Mouse (Mus musculus): Measurements from ENCODE around the gene Ralgapb.

- TF ChIP-seq MAX (IDR thresholded peaks at IDR 0.05) = no peak
- TF ChIP-seq CTCF (IDR thresholded peaks at IDR 0.05; ENCODE audit: control insufficient read depth, insufficient read depth, insufficient read length) = no peak
These were observed 45.5 kb upstream of the Ralgapb start for GRCm38 (mm10) chr2:158364175-158364574.
